Mouse (Mus musculus) urinary bladder, adult 18-20 months (tissue): ENCODE results near the gene Igf2bp2.

ENCODE experiments used
- DNase-seq, 2 experiments: peaks; one replicate each; pipeline ENCODE4 v3.0.0; 2022; ENCODE audit warnings: low spot score in 2 of 2, mixed read lengths in 2 of 2

Igf2bp2 gene

GRCm38 (mm10) chr16:22039978-22040377 is 123.1 kb downstream of the Igf2bp2 start:
- no peak for DNase-seq

- no peak for DNase-seq
Observed at GRCm38 (mm10) chr16:22038554-22038953, 124.5 kb downstream of the Igf2bp2 start.

- DNase-seq, result no peak
Observed at GRCm38 (mm10) chr16:22027474-22027873, 135.6 kb downstream of the Igf2bp2 start.

GRCm38 (mm10) chr16:22022122-22022521 is 141.0 kb downstream of the Igf2bp2 start:
- no peak for DNase-seq

- no peak for DNase-seq
Observed at GRCm38 (mm10) chr16:22015569-22015968, 147.5 kb downstream of the Igf2bp2 start.

- DNase-seq, result no peak
Observed at GRCm38 (mm10) chr16:22009596-22009995, 153.5 kb downstream of the Igf2bp2 start.

GRCm38 (mm10) chr16:22009099-22009584 is 154.0 kb downstream of the Igf2bp2 start, which contains the start of gene Senp2:
Gene Senp2 (plus strand): TSS chr16:22009484.
- peak; percentile 98 to 100 for DNase-seq
